Mouse (Mus musculus): ENCODE data around the gene Sf3b1.
A peak's percentile ranks its signal among the peaks of the same experiment; 100 is the strongest.

Gene Sf3b1

GRCm38 (mm10) chr1:55053596-55053995 lies 26.3 kb upstream of the Sf3b1 start:
- 0 out of 2 replicates have a peak, but pooled peaks cover 17% of the 10 kb centered on the region for H3K36me3 ChIP-seq (ENCODE audit: insufficient read depth, low read length)
- H3K27me3 ChIP-seq (ENCODE audit: insufficient read depth, low read length): peaks cover 5% of the 10 kb centered on the region; the same call in 1 of the 2 replicates
- H3K9me3 ChIP-seq (ENCODE audit: low read length): no peaks in the 10 kb centered on the region
- no peak for TF ChIP-seq POU5F1 (IDR thresholded peaks at IDR 0.05; ENCODE audit: borderline replicate concordance, low read length)
- no peak for TF ChIP-seq CTCF (conservative IDR thresholded peaks at IDR 0.05; ENCODE audit: low read length)
- no peak for TF ChIP-seq NANOG (IDR thresholded peaks at IDR 0.05; ENCODE audit: borderline replicate concordance, low read length)
- peaks cover 37% of the 10 kb centered on the region for H3K4me1 ChIP-seq (replicated peaks; ENCODE audit: low read depth, low read length)
- peak overlapping the region; percentile 94 for H3K4me3 ChIP-seq (replicated peaks; ENCODE audit: low read length)

- TF ChIP-seq CTCF (conservative IDR thresholded peaks at IDR 0.05; ENCODE audit: low read length): no peak
- TF ChIP-seq NANOG (IDR thresholded peaks at IDR 0.05; ENCODE audit: borderline replicate concordance, low read length): no peak
- no peak for TF ChIP-seq POU5F1 (IDR thresholded peaks at IDR 0.05; ENCODE audit: borderline replicate concordance, low read length)
- Histone ChIP-seq H3K9me3 (ENCODE audit: low read length) (no peaks in the 10 kb centered on the region), H3K4me1 (replicated peaks; ENCODE audit: low read depth, low read length) (peaks cover 34% of the 10 kb centered on the region)
Measured at GRCm38 (mm10) chr1:55053005-55053404, 25.7 kb upstream of the Sf3b1 start.

GRCm38 (mm10) chr1:55052355-55052953 lies 25.2 kb upstream of the Sf3b1 start, which contains the start of gene Coq10b:
Gene Coq10b (plus strand): TSS chr1:55052770.
- Histone ChIP-seq H3K27me3 (ENCODE audit: insufficient read depth, low read length) (peaks cover 5% of the 10 kb centered on the region; the same call in 1 of the 2 replicates), H3K36me3 (ENCODE audit: insufficient read depth, low read length) (0 out of 2 replicates have a peak, but pooled peaks cover 17% of the 10 kb centered on the region), H3K9me3 (ENCODE audit: low read length) (no peaks in the 10 kb centered on the region), H3K4me3 (replicated peaks; ENCODE audit: low read length) (peak within 1 kb of the TSS; percentile 94), H3K4me1 (replicated peaks; ENCODE audit: low read depth, low read length) (peaks cover 31% of the 10 kb centered on the region)
- TF ChIP-seq NANOG (IDR thresholded peaks at IDR 0.05; ENCODE audit: borderline replicate concordance, low read length) (no peak), POU5F1 (IDR thresholded peaks at IDR 0.05; ENCODE audit: borderline replicate concordance, low read length) (no peak), CTCF (conservative IDR thresholded peaks at IDR 0.05; ENCODE audit: low read length) (no peak)

More at GRCm38 (mm10) chr1:55053005-55053404, 25.7 kb upstream of the Sf3b1 start:
- H3K36me3 ChIP-seq (ENCODE audit: insufficient read depth, low read length): 0 out of 2 replicates have a peak, but pooled peaks cover 17% of the 10 kb centered on the region
- H3K4me3 ChIP-seq (replicated peaks; ENCODE audit: low read length): peak overlapping the region; percentile 94
- H3K27me3 ChIP-seq (ENCODE audit: insufficient read depth, low read length): peaks cover 5% of the 10 kb centered on the region; the same call in 1 of the 2 replicates

GRCm38 (mm10) chr1:55051671-55052070 lies 24.4 kb upstream of the Sf3b1 start:
- 0 out of 2 replicates have a peak, but pooled peaks cover 13% of the 10 kb centered on the region for H3K36me3 ChIP-seq (ENCODE audit: insufficient read depth, low read length)
- no peaks in the 10 kb centered on the region for H3K9me3 ChIP-seq (ENCODE audit: low read length)
- H3K4me3 ChIP-seq (replicated peaks; ENCODE audit: low read length): peak overlapping the region; percentile 94
- H3K4me1 ChIP-seq (replicated peaks; ENCODE audit: low read depth, low read length): peaks cover 23% of the 10 kb centered on the region
- no peak for TF ChIP-seq POU5F1 (IDR thresholded peaks at IDR 0.05; ENCODE audit: borderline replicate concordance, low read length)
- TF ChIP-seq CTCF (conservative IDR thresholded peaks at IDR 0.05; ENCODE audit: low read length): no peak
- no peak for TF ChIP-seq NANOG (IDR thresholded peaks at IDR 0.05; ENCODE audit: borderline replicate concordance, low read length)
- H3K27me3 ChIP-seq (ENCODE audit: insufficient read depth, low read length): peaks cover 10% of the 10 kb centered on the region

GRCm38 (mm10) chr1:55048841-55049587 lies 21.7 kb upstream of the Sf3b1 start:
- Histone ChIP-seq H3K4me3 (replicated peaks; ENCODE audit: low read length) (no peak overlapping the region), H3K9me3 (ENCODE audit: low read length) (no peaks in the 10 kb centered on the region), H3K27me3 (ENCODE audit: insufficient read depth, low read length) (peaks cover 19% of the 10 kb centered on the region), H3K4me1 (replicated peaks; ENCODE audit: low read depth, low read length) (peaks cover 15% of the 10 kb centered on the region), H3K36me3 (ENCODE audit: insufficient read depth, low read length) (no peaks in the 10 kb centered on the region)
- TF ChIP-seq POU5F1 (IDR thresholded peaks at IDR 0.05; ENCODE audit: borderline replicate concordance, low read length) (no peak), CTCF (conservative IDR thresholded peaks at IDR 0.05; ENCODE audit: low read length) (no peak), NANOG (IDR thresholded peaks at IDR 0.05; ENCODE audit: borderline replicate concordance, low read length) (no peak)

GRCm38 (mm10) chr1:55043164-55043563 lies 15.9 kb upstream of the Sf3b1 start:
- TF ChIP-seq NANOG (IDR thresholded peaks at IDR 0.05; ENCODE audit: borderline replicate concordance, low read length) (no peak), POU5F1 (IDR thresholded peaks at IDR 0.05; ENCODE audit: borderline replicate concordance, low read length) (no peak), CTCF (conservative IDR thresholded peaks at IDR 0.05; ENCODE audit: low read length) (no peak)
- Histone ChIP-seq H3K4me1 (replicated peaks; ENCODE audit: low read depth, low read length) (no peaks in the 10 kb centered on the region; the same call in 1 of the 2 replicates), H3K36me3 (ENCODE audit: insufficient read depth, low read length) (no peaks in the 10 kb centered on the region), H3K9me3 (ENCODE audit: low read length) (peaks cover 37% of the 10 kb centered on the region), H3K4me3 (replicated peaks; ENCODE audit: low read length) (no peak overlapping the region), H3K27me3 (ENCODE audit: insufficient read depth, low read length) (peaks cover 18% of the 10 kb centered on the region)

- Histone ChIP-seq H3K27me3 (ENCODE audit: insufficient read depth, low read length) (peaks cover 17% of the 10 kb centered on the region), H3K4me3 (replicated peaks; ENCODE audit: low read length) (no peak overlapping the region), H3K36me3 (ENCODE audit: insufficient read depth, low read length) (no peaks in the 10 kb centered on the region), H3K4me1 (replicated peaks; ENCODE audit: low read depth, low read length) (no peaks in the 10 kb centered on the region; the same call in 1 of the 2 replicates), H3K9me3 (ENCODE audit: low read length) (peaks cover 37% of the 10 kb centered on the region)
- TF ChIP-seq NANOG (IDR thresholded peaks at IDR 0.05; ENCODE audit: borderline replicate concordance, low read length): no peak
- TF ChIP-seq CTCF (conservative IDR thresholded peaks at IDR 0.05; ENCODE audit: low read length): peak; percentile 41
- no peak for TF ChIP-seq POU5F1 (IDR thresholded peaks at IDR 0.05; ENCODE audit: borderline replicate concordance, low read length)
Measured at GRCm38 (mm10) chr1:55042246-55042645, 15.0 kb upstream of the Sf3b1 start.

- H3K27me3 ChIP-seq (ENCODE audit: insufficient read depth, low read length): peaks cover 12% of the 10 kb centered on the region; the same call in 1 of the 2 replicates
- no peak overlapping the region for H3K4me3 ChIP-seq (replicated peaks; ENCODE audit: low read length)
- no peak for TF ChIP-seq NANOG (IDR thresholded peaks at IDR 0.05; ENCODE audit: borderline replicate concordance, low read length)
- TF ChIP-seq POU5F1 (IDR thresholded peaks at IDR 0.05; ENCODE audit: borderline replicate concordance, low read length): no peak
- TF ChIP-seq CTCF (conservative IDR thresholded peaks at IDR 0.05; ENCODE audit: low read length): no peak
- H3K36me3 ChIP-seq (ENCODE audit: insufficient read depth, low read length): no peaks in the 10 kb centered on the region
- no peaks in the 10 kb centered on the region; the same call in 1 of the 2 replicates for H3K4me1 ChIP-seq (replicated peaks; ENCODE audit: low read depth, low read length)
- H3K9me3 ChIP-seq (ENCODE audit: low read length): peaks cover 37% of the 10 kb centered on the region
Measured at GRCm38 (mm10) chr1:55041691-55042090, 14.4 kb upstream of the Sf3b1 start.

Measured in E14TG2a.4 (cell line).